Mouse (Mus musculus): Measurements from ENCODE around the gene Cacna1h. TPM values are rescaled to one million over a fixed set of nuclear protein-coding genes. Genes with fewer than 3 reads are reported as not detected.

Gene Cacna1h
- 13.8 and 15.8 TPM in 2 replicates for polyA plus RNA-seq (2015; fragmentation: Nextera tagmentation; extraction: Ambion mirVana)

- Histone ChIP-seq H3K4me3 (peak within 1 kb of the TSS; percentile 82), H3K27me3 (peaks cover 9% of the 10 kb centered on the region; the same call in 1 of the 2 replicates), H3K27ac (replicated peaks) (peak within 1 kb of the TSS; percentile 75), H3K4me1 (peaks cover 44% of the 10 kb centered on the region), H3K36me3 (no peaks in the 10 kb centered on the region), H3K9ac (replicated peaks) (peak within 1 kb of the TSS; percentile 73), H3K4me2 (replicated peaks) (peak within 1 kb of the TSS; percentile 69), H3K9me3 (no peaks in the 10 kb centered on the region)
- under 1% methylated on average over 89 of the region's 103 CpGs for WGBS
- peak; percentile 88 for ATAC-seq (replicated peaks)
Observed at GRCm38 (mm10) chr17:25433617-25434606, at the start of gene Cacna1h. Cacna1h (minus strand) TSS chr17:25433783.

- H3K27me3 ChIP-seq, result no peaks in the 10 kb centered on the region
- 75% methylated on average over 6 of the region's 6 CpGs for WGBS
- H3K4me3 ChIP-seq, result no peak overlapping the region
- no peak for ATAC-seq (replicated peaks)
- no peaks in the 10 kb centered on the region for H3K36me3 ChIP-seq
- H3K9ac ChIP-seq (replicated peaks), result no peak overlapping the region
- H3K9me3 ChIP-seq, result no peaks in the 10 kb centered on the region
- H3K4me1 ChIP-seq, result 0 out of 2 replicates have a peak, but pooled peaks cover 3% of the 10 kb centered on the region
- no peak overlapping the region for H3K27ac ChIP-seq (replicated peaks)
- H3K4me2 ChIP-seq (replicated peaks), result no peak overlapping the region
Observed at GRCm38 (mm10) chr17:25482092-25482491, 48.5 kb upstream of the Cacna1h start.

- ATAC-seq (replicated peaks), result no peak
- Histone ChIP-seq H3K4me3 (no peak overlapping the region), H3K27me3 (no peaks in the 10 kb centered on the region), H3K4me2 (replicated peaks) (no peak overlapping the region), H3K27ac (replicated peaks) (no peak overlapping the region), H3K9ac (replicated peaks) (no peak overlapping the region), H3K9me3 (no peaks in the 10 kb centered on the region), H3K4me1 (peaks cover 6% of the 10 kb centered on the region), H3K36me3 (no peaks in the 10 kb centered on the region)
- WGBS, result 69% methylated on average over 4 of the region's 4 CpGs
Observed at GRCm38 (mm10) chr17:25480820-25481219, 47.2 kb upstream of the Cacna1h start.

GRCm38 (mm10) chr17:25480152-25480551, 46.6 kb upstream of the Cacna1h start:
- Histone ChIP-seq H3K4me1 (peaks cover 6% of the 10 kb centered on the region), H3K4me2 (replicated peaks) (no peak overlapping the region), H3K27me3 (peaks cover 6% of the 10 kb centered on the region), H3K4me3 (no peak overlapping the region), H3K36me3 (no peaks in the 10 kb centered on the region), H3K9me3 (no peaks in the 10 kb centered on the region), H3K27ac (replicated peaks) (no peak overlapping the region), H3K9ac (replicated peaks) (no peak overlapping the region)
- 54% methylated on average over 8 of the region's 8 CpGs for WGBS
- no peak for ATAC-seq (replicated peaks)

GRCm38 (mm10) chr17:25475946-25476744, 42.6 kb upstream of the Cacna1h start:
- Histone ChIP-seq H3K36me3 (no peaks in the 10 kb centered on the region), H3K27me3 (peaks cover 26% of the 10 kb centered on the region), H3K4me3 (no peak overlapping the region), H3K4me1 (peaks cover 13% of the 10 kb centered on the region), H3K9ac (replicated peaks) (no peak overlapping the region), H3K4me2 (replicated peaks) (no peak overlapping the region), H3K27ac (replicated peaks) (no peak overlapping the region), H3K9me3 (no peaks in the 10 kb centered on the region)
- ATAC-seq (replicated peaks), result no peak
- WGBS, result 32% methylated on average over 19 of the region's 19 CpGs

- Histone ChIP-seq H3K4me3 (peak overlapping the region; percentile 36), H3K9me3 (no peaks in the 10 kb centered on the region), H3K4me1 (peaks cover 13% of the 10 kb centered on the region), H3K36me3 (no peaks in the 10 kb centered on the region), H3K9ac (replicated peaks) (peak overlapping the region; percentile 44), H3K27me3 (peaks cover 30% of the 10 kb centered on the region), H3K4me2 (replicated peaks) (peak overlapping the region; percentile 61), H3K27ac (replicated peaks) (no peak overlapping the region)
- WGBS, result 1% methylated on average over 38 of the region's 38 CpGs
- ATAC-seq (replicated peaks), result no peak
Observed at GRCm38 (mm10) chr17:25474330-25475077, 40.9 kb upstream of the Cacna1h start.

GRCm38 (mm10) chr17:25472044-25472443, 38.5 kb upstream of the Cacna1h start:
- Histone ChIP-seq H3K4me1 (peaks cover 13% of the 10 kb centered on the region), H3K36me3 (no peaks in the 10 kb centered on the region), H3K27ac (replicated peaks) (no peak overlapping the region), H3K27me3 (peaks cover 40% of the 10 kb centered on the region), H3K9ac (replicated peaks) (no peak overlapping the region), H3K4me2 (replicated peaks) (no peak overlapping the region), H3K9me3 (no peaks in the 10 kb centered on the region), H3K4me3 (no peak overlapping the region)
- ATAC-seq (replicated peaks), result no peak
- 64% methylated on average over 14 of the region's 14 CpGs for WGBS

GRCm38 (mm10) chr17:25471418-25471817, 37.8 kb upstream of the Cacna1h start:
- H3K4me2 ChIP-seq (replicated peaks), result no peak overlapping the region
- 38% methylated on average over 8 of the region's 8 CpGs for WGBS
- H3K36me3 ChIP-seq, result no peaks in the 10 kb centered on the region
- no peak overlapping the region for H3K27ac ChIP-seq (replicated peaks)
- H3K9me3 ChIP-seq, result no peaks in the 10 kb centered on the region
- no peak overlapping the region for H3K9ac ChIP-seq (replicated peaks)
- H3K27me3 ChIP-seq, result peaks cover 40% of the 10 kb centered on the region
- ATAC-seq (replicated peaks), result no peak
- peaks cover 11% of the 10 kb centered on the region for H3K4me1 ChIP-seq
- no peak overlapping the region for H3K4me3 ChIP-seq

GRCm38 (mm10) chr17:25469798-25470197, 36.2 kb upstream of the Cacna1h start:
- H3K27ac ChIP-seq (replicated peaks), result no peak overlapping the region
- H3K36me3 ChIP-seq, result no peaks in the 10 kb centered on the region
- ATAC-seq (replicated peaks), result peak; percentile 56
- H3K27me3 ChIP-seq, result peaks cover 31% of the 10 kb centered on the region
- 28% methylated on average over 8 of the region's 8 CpGs for WGBS
- peaks cover 5% of the 10 kb centered on the region for H3K4me1 ChIP-seq
- H3K4me3 ChIP-seq, result no peak overlapping the region
- H3K4me2 ChIP-seq (replicated peaks), result no peak overlapping the region
- no peaks in the 10 kb centered on the region for H3K9me3 ChIP-seq
- H3K9ac ChIP-seq (replicated peaks), result no peak overlapping the region

GRCm38 (mm10) chr17:25468301-25468700, 34.7 kb upstream of the Cacna1h start:
- ATAC-seq (replicated peaks), result no peak
- Histone ChIP-seq H3K27ac (replicated peaks) (no peak overlapping the region), H3K9me3 (no peaks in the 10 kb centered on the region), H3K27me3 (peaks cover 18% of the 10 kb centered on the region), H3K4me3 (no peak overlapping the region), H3K4me2 (replicated peaks) (no peak overlapping the region), H3K4me1 (no peaks in the 10 kb centered on the region), H3K36me3 (no peaks in the 10 kb centered on the region), H3K9ac (replicated peaks) (no peak overlapping the region)
- 70% methylated on average over 6 of the region's 6 CpGs for WGBS

GRCm38 (mm10) chr17:25467781-25468180, 34.2 kb upstream of the Cacna1h start:
- H3K9ac ChIP-seq (replicated peaks), result no peak overlapping the region
- H3K4me3 ChIP-seq, result no peak overlapping the region
- 79% methylated on average over 6 of the region's 6 CpGs for WGBS
- no peak overlapping the region for H3K27ac ChIP-seq (replicated peaks)
- ATAC-seq (replicated peaks), result no peak
- H3K4me2 ChIP-seq (replicated peaks), result no peak overlapping the region
- no peaks in the 10 kb centered on the region for H3K36me3 ChIP-seq
- no peaks in the 10 kb centered on the region for H3K9me3 ChIP-seq
- H3K27me3 ChIP-seq, result peaks cover 14% of the 10 kb centered on the region; the same call in 1 of the 2 replicates
- peaks cover 1% of the 10 kb centered on the region; the same call in 1 of the 2 replicates for H3K4me1 ChIP-seq

Data from forebrain, embryonic 15.5 days (tissue).